Mouse (Mus musculus): ENCODE measurements at regions not wholly inside any gene's neighbourhood (a gene's known extent, or its start where the extent isn't known, plus 50 kb on each side); places are given as distances from the start of the nearest gene placed in this dataset.
A peak's percentile ranks its signal among the peaks of the same experiment; 100 is the strongest.

GRCm38 (mm10) chr3:105130228-105130627 is 63.6 kb downstream of the 4930564D02Rik start:
- no peak for DNase-seq (ENCODE audit: extremely low spot score, low read depth, low spot score)

GRCm38 (mm10) chr3:105131053-105131452 is 64.4 kb downstream of the 4930564D02Rik start:
- DNase-seq (ENCODE audit: extremely low spot score, low read depth, low spot score), result no peak

GRCm38 (mm10) chr3:105133011-105133410 is 66.4 kb downstream of the 4930564D02Rik start:
- no peak for DNase-seq (ENCODE audit: extremely low spot score, low read depth, low spot score)

- DNase-seq (ENCODE audit: extremely low spot score, low read depth, low spot score), result no peak
Measured at GRCm38 (mm10) chr3:105141170-105141971, 74.7 kb downstream of the 4930564D02Rik start.

GRCm38 (mm10) chr3:105142631-105143030 is 76.0 kb downstream of the 4930564D02Rik start:
- no peak for DNase-seq (ENCODE audit: extremely low spot score, low read depth, low spot score)

- no peak for DNase-seq (ENCODE audit: extremely low spot score, low read depth, low spot score)
Measured at GRCm38 (mm10) chr3:105151475-105152157, 85.0 kb downstream of the 4930564D02Rik start.

- no peak for DNase-seq (ENCODE audit: extremely low spot score, low read depth, low spot score)
Measured at GRCm38 (mm10) chr3:105152158-105152541, 85.5 kb downstream of the 4930564D02Rik start.

- no peak for DNase-seq (ENCODE audit: extremely low spot score, low read depth, low spot score)
Measured at GRCm38 (mm10) chr3:105158376-105158775, 91.7 kb downstream of the 4930564D02Rik start.

GRCm38 (mm10) chr3:105165355-105165754 is 98.7 kb downstream of the 4930564D02Rik start:
- DNase-seq (ENCODE audit: extremely low spot score, low read depth, low spot score), result peak; percentile 73

- DNase-seq (ENCODE audit: extremely low spot score, low read depth, low spot score), result no peak
Measured at GRCm38 (mm10) chr3:105169117-105169516, 102.5 kb downstream of the 4930564D02Rik start.

GRCm38 (mm10) chr3:105171527-105171926 is 104.9 kb downstream of the 4930564D02Rik start:
- no peak for DNase-seq (ENCODE audit: extremely low spot score, low read depth, low spot score)

- no peak for DNase-seq (ENCODE audit: extremely low spot score, low read depth, low spot score)
Measured at GRCm38 (mm10) chr3:105172054-105172453, 105.4 kb downstream of the 4930564D02Rik start.

GRCm38 (mm10) chr3:105191303-105191702 is 124.7 kb downstream of the 4930564D02Rik start:
- DNase-seq (ENCODE audit: extremely low spot score, low read depth, low spot score), result no peak

GRCm38 (mm10) chr3:105191830-105192229 is 125.2 kb downstream of the 4930564D02Rik start:
- DNase-seq (ENCODE audit: extremely low spot score, low read depth, low spot score), result no peak

- DNase-seq (ENCODE audit: extremely low spot score, low read depth, low spot score), result no peak
Measured at GRCm38 (mm10) chr3:105200735-105201134, 134.1 kb downstream of the 4930564D02Rik start.

GRCm38 (mm10) chr3:105209164-105209563 is 142.5 kb downstream of the 4930564D02Rik start:
- peak; percentile 61 for DNase-seq (ENCODE audit: extremely low spot score, low read depth, low spot score)

GRCm38 (mm10) chr3:105211023-105211422 is 144.4 kb downstream of the 4930564D02Rik start:
- DNase-seq (ENCODE audit: extremely low spot score, low read depth, low spot score), result no peak

- no peak for DNase-seq (ENCODE audit: extremely low spot score, low read depth, low spot score)
Measured at GRCm38 (mm10) chr3:105211726-105212125, 145.1 kb downstream of the 4930564D02Rik start.

GRCm38 (mm10) chr3:105214867-105215266 is 148.2 kb downstream of the 4930564D02Rik start:
- no peak for DNase-seq (ENCODE audit: extremely low spot score, low read depth, low spot score)

GRCm38 (mm10) chr3:105215729-105216128 is 149.1 kb downstream of the 4930564D02Rik start:
- DNase-seq (ENCODE audit: extremely low spot score, low read depth, low spot score), result no peak

- no peak for DNase-seq (ENCODE audit: extremely low spot score, low read depth, low spot score)
Measured at GRCm38 (mm10) chr3:105219630-105220029, 153.0 kb downstream of the 4930564D02Rik start.

GRCm38 (mm10) chr3:105220641-105221040 is 154.0 kb downstream of the 4930564D02Rik start:
- DNase-seq (ENCODE audit: extremely low spot score, low read depth, low spot score), result no peak

Measured in hindlimb bud, embryonic 11.5 days (tissue).